Mouse (Mus musculus): ENCODE data around the gene Helq. TPM values are rescaled to one million over a fixed set of nuclear protein-coding genes. Genes with fewer than 3 reads are reported as not detected.

The Helq gene
- 4.8 and 6.5 TPM in 2 replicates for polyA plus RNA-seq (2012; rRNA removed; ENCODE audit: low replicate concordance)

GRCm38 (mm10) chr5:100798165-100798860, at the start of gene Helq, which contains the start of gene Mrps18c:
TSS of gene Helq (minus strand) at chr5:100798598.
TSS of gene Mrps18c (plus strand) at chr5:100798627.

GRCm38 (mm10) chr5:100845485-100845847, 47.1 kb upstream of the Helq start, which contains the start of gene Gpat3:
TSS of gene Gpat3 (plus strand) at chr5:100845713.

GRCm38 (mm10) chr5:100820483-100821184, 22.2 kb upstream of the Helq start, which contains the start of gene Abraxas1:
TSS of gene Abraxas1 (minus strand) at chr5:100820965.

GRCm38 (mm10) chr5:100719235-100720088, 78.9 kb downstream of the Helq start, which contains the start of gene Hpse:
TSS of gene Hpse (minus strand) at chr5:100719716.

Other genes starting within 250 kb of the Helq start
- gene Plac8, start 226.4 kb downstream of the Helq start, polyA plus RNA-seq (2012; rRNA removed; ENCODE audit: low replicate concordance): 24.9 and 598 TPM in 2 replicates
- 83.6 and 119 TPM in 2 replicates for gene Coq2, start 123.5 kb downstream of the Helq start, polyA plus RNA-seq (2012; rRNA removed; ENCODE audit: low replicate concordance)
- 3.3 and 4.8 TPM in 2 replicates for gene Hpse, start 78.9 kb downstream of the Helq start, polyA plus RNA-seq (2012; rRNA removed; ENCODE audit: low replicate concordance)
- gene Mrps18c, start within 50 bp of the Helq start, polyA plus RNA-seq (2012; rRNA removed; ENCODE audit: low replicate concordance): 16.3 and 16.6 TPM in 2 replicates
- 6.8 and 8.9 TPM in 2 replicates for gene Abraxas1, start 22.4 kb upstream of the Helq start, polyA plus RNA-seq (2012; rRNA removed; ENCODE audit: low replicate concordance)
- 21.9 and 52.8 TPM in 2 replicates for gene Gpat3, start 47.1 kb upstream of the Helq start, polyA plus RNA-seq (2012; rRNA removed; ENCODE audit: low replicate concordance)

Measured in subcutaneous adipose tissue, adult 2 months (tissue).